Comparison of ENCODE assay signal across 12 mouse cellular contexts in genomic region chr9:120547026-120547668, GRCm38 (mm10). TPM values are rescaled to one million over a fixed set of nuclear protein-coding genes. Genes with fewer than 3 reads are reported as not detected.
DNase-seq lines count a peak whose midpoint lies in the region; ATAC-seq lines count a peak whose summit lies in the region.
"Had no signal": no experiment of that assay in that cellular context is flagged by ENCODE, and none has a peak within 500 bp of the region (broad histone marks: within the 10 kb centered on the region; RNA-seq: fewer than 3 reads in every experiment).

No protein-coding gene starts in this region.

- H3K27ac ChIP-seq in heart, embryonic 14.5 days (replicated peaks in 1 of 2; ENCODE audit: control insufficient read depth in 1 of 2, insufficient read depth in 1 of 2, low read depth in 2 of 2, low read length in 2 of 2), result no peak overlapping the region
- H3K27ac ChIP-seq in embryonic facial prominence, embryonic 11.5 days (replicated peaks; ENCODE audit: low read depth, low read length), result no peak overlapping the region
- H3K27ac ChIP-seq in limb, embryonic 10.5 days, result peak overlapping the region; percentile 10; the same call in 1 of the 2 replicates

- ATAC-seq in heart, embryonic 14.5 days (ENCODE audit: insufficient number of reproducible peaks, insufficient read depth, low FRiP score, low read depth), result no peak
- ATAC-seq in embryonic facial prominence, embryonic 11.5 days (replicated peaks; ENCODE audit: insufficient number of reproducible peaks, low FRiP score, low TSS enrichment, low read depth), result no peak; the same call in 1 of the 2 replicates
- 0 out of 2 replicates have a peak, but pooled peaks have one; percentile 11 for ATAC-seq in megakaryocyte, adult 5-6 weeks (ENCODE audit: poor library complexity, severe bottlenecking)

- DNase-seq in heart, postnatal 36 days, result no peak
- peak; percentile 34 for DNase-seq in embryonic facial prominence, embryonic 11.5 days (ENCODE audit: low spot score)
- no peak for DNase-seq in limb, embryonic 10.5 days (ENCODE audit: low spot score)
- DNase-seq in MN1 (ENCODE audit: low spot score), result no peak
- no peak for DNase-seq in cerebellum, adult 9-11 months
- DNase-seq in spleen, postnatal 10 days (ENCODE audit: low spot score in 2 of 2), result no peak
- DNase-seq: heart, adult 18-20 months; midbrain, embryonic 14.5 days; right cerebral cortex, adult 18-20 months; thymus, adult 18-20 months had no signal

- no peaks in the 10 kb centered on the region for H3K9me3 ChIP-seq in heart, embryonic 14.5 days (ENCODE audit: control insufficient read depth, low read length)
- no peaks in the 10 kb centered on the region for H3K9me3 ChIP-seq in embryonic facial prominence, embryonic 11.5 days (replicated peaks; ENCODE audit: control insufficient read depth, low read length)
- no peaks in the 10 kb centered on the region for H3K9me3 ChIP-seq in limb, embryonic 10.5 days (replicated peaks)

- no peak overlapping the region for H3K9ac ChIP-seq in heart, embryonic 14.5 days (ENCODE audit: low read length)
- no peak overlapping the region for H3K9ac ChIP-seq in embryonic facial prominence, embryonic 11.5 days (replicated peaks; ENCODE audit: low read length)

- peak overlapping the region; percentile 5; the same call in 1 of the 2 replicates for H3K4me2 ChIP-seq in heart, embryonic 14.5 days (ENCODE audit: low read length)
- no peak overlapping the region for H3K4me2 ChIP-seq in embryonic facial prominence, embryonic 11.5 days (ENCODE audit: low read depth, low read length)

- H3K27me3 ChIP-seq in heart, embryonic 14.5 days (ENCODE audit: control insufficient read depth, insufficient read depth, low read length), result peaks cover 1% of the 10 kb centered on the region; the same call in 1 of the 2 replicates
- no peaks in the 10 kb centered on the region for H3K27me3 ChIP-seq in embryonic facial prominence, embryonic 11.5 days (ENCODE audit: control insufficient read depth, insufficient read depth, low read length)
- H3K27me3 ChIP-seq in limb, embryonic 10.5 days (ENCODE audit: low read depth, poor library complexity, severe bottlenecking), result peaks cover 13% of the 10 kb centered on the region

- H3K4me3 ChIP-seq in heart, embryonic 14.5 days (ENCODE audit: control insufficient read depth in 1 of 2, insufficient read depth in 1 of 2, low read depth in 1 of 2, low read length in 2 of 2), result no peak overlapping the region
- H3K4me3 ChIP-seq in embryonic facial prominence, embryonic 11.5 days (ENCODE audit: low read depth, low read length), result no peak overlapping the region
- 0 out of 2 replicates have a peak overlapping the region, but pooled peaks have one; percentile 1 for H3K4me3 ChIP-seq in limb, embryonic 10.5 days

- WGBS in heart, embryonic 14.5 days, result 39% methylated on average over 16 of the region's 16 CpGs
- WGBS in embryonic facial prominence, embryonic 11.5 days, result 25% methylated on average over 16 of the region's 16 CpGs
- 19% methylated on average over 16 of the region's 16 CpGs for WGBS in limb, embryonic 10.5 days

- H3K36me3 ChIP-seq in heart, embryonic 14.5 days (ENCODE audit: control insufficient read depth, insufficient read depth, low read length), result no peaks in the 10 kb centered on the region
- H3K36me3 ChIP-seq in embryonic facial prominence, embryonic 11.5 days (replicated peaks; ENCODE audit: control insufficient read depth, insufficient read depth, low read depth, low read length), result no peaks in the 10 kb centered on the region
- no peaks in the 10 kb centered on the region for H3K36me3 ChIP-seq in limb, embryonic 10.5 days

- no peaks in the 10 kb centered on the region for H3K4me1 ChIP-seq in heart, embryonic 14.5 days (ENCODE audit: control insufficient read depth in 2 of 2, insufficient read depth in 2 of 2, low read length in 2 of 2)
- H3K4me1 ChIP-seq in embryonic facial prominence, embryonic 11.5 days (ENCODE audit: control insufficient read depth, insufficient read depth, low read length), result no peaks in the 10 kb centered on the region
- H3K4me1 ChIP-seq in limb, embryonic 10.5 days, result peaks cover 15% of the 10 kb centered on the region

- intact Hi-C loops in heart, postnatal 36 days (cut with DNase I), result no loop called here

RNA-seq across cellular contexts. Expression of gene Entpd3, which starts 7.5 kb away (rescaled TPM):
- polyA plus RNA-seq in heart, embryonic 14.5 days (2014; fragmentation: Nextera tagmentation; extraction: Ambion mirVana), result 0.05 TPM in 1 of 2 replicates, not detected in the other
- total RNA-seq in heart, postnatal 36 days (2021), result not detected
- polyA plus RNA-seq in embryonic facial prominence, embryonic 11.5 days (2014; fragmentation: Nextera tagmentation; extraction: Ambion mirVana), result 0.53 and 1.1 TPM in 2 replicates
- 0.26 and 0.33 TPM in 2 replicates for polyA plus RNA-seq in limb, embryonic 10.5 days (2016; fragmentation: Nextera tagmentation; extraction: Ambion mirVana)
- total RNA-seq in megakaryocyte, adult 5-6 weeks (2015), result 0.11 and 0.21 TPM in 2 replicates
- total RNA-seq in megakaryocyte, adult 5-6 weeks (2017), result 0.04 TPM in 1 of 2 replicates, not detected in the other
- total RNA-seq: heart, adult 18-20 months had no signal

RNA-seq across cellular contexts. Expression of gene Rpl14, which starts 24.1 kb away (rescaled TPM):
- polyA plus RNA-seq in heart, embryonic 14.5 days (2014; fragmentation: Nextera tagmentation; extraction: Ambion mirVana), result 514 and 578 TPM in 2 replicates
- 100 to 1,000 TPM; 283 to 295 TPM for total RNA-seq in heart, postnatal 36 days (2021)
- polyA plus RNA-seq in embryonic facial prominence, embryonic 11.5 days (2014; fragmentation: Nextera tagmentation; extraction: Ambion mirVana), result 1,013 and 1,065 TPM in 2 replicates
- 757 and 864 TPM in 2 replicates for polyA plus RNA-seq in limb, embryonic 10.5 days (2016; fragmentation: Nextera tagmentation; extraction: Ambion mirVana)
- total RNA-seq in megakaryocyte, adult 5-6 weeks (2015), result 936 and 951 TPM in 2 replicates
- 1,220 and 1,324 TPM in 2 replicates for total RNA-seq in megakaryocyte, adult 5-6 weeks (2017)

RNA-seq across cellular contexts. Expression of gene Eif1b, which starts 55.1 kb away (rescaled TPM):
- 139 and 143 TPM in 2 replicates for polyA plus RNA-seq in heart, embryonic 14.5 days (2014; fragmentation: Nextera tagmentation; extraction: Ambion mirVana)
- total RNA-seq in heart, postnatal 36 days (2021), result 10 to 100 TPM; 53.8 to 64.1 TPM
- polyA plus RNA-seq in embryonic facial prominence, embryonic 11.5 days (2014; fragmentation: Nextera tagmentation; extraction: Ambion mirVana), result 245 and 261 TPM in 2 replicates
- 198 and 199 TPM in 2 replicates for polyA plus RNA-seq in limb, embryonic 10.5 days (2016; fragmentation: Nextera tagmentation; extraction: Ambion mirVana)
- 54.6 and 68.3 TPM in 2 replicates for total RNA-seq in megakaryocyte, adult 5-6 weeks (2015)
- 80.3 and 107 TPM in 2 replicates for total RNA-seq in megakaryocyte, adult 5-6 weeks (2017)
